Mouse (Mus musculus) brain, embryonic 14.5 days (tissue): ENCODE data around the gene Bcl2l14.

ENCODE experiments used
- CTCF ChIP-seq: fragments of 200-500 bp; IDR thresholded peaks from 2 replicates; pipeline ENCODE4 v1.5.1; 2012; ENCODE audit warnings: inconsistent platforms, mild to moderate bottlenecking, moderate library complexity, borderline replicate concordance; ENCODE audit not compliant: insufficient read depth, insufficient read length; ENCODE audit errors: extremely low read depth
- POLR2A ChIP-seq: fragments of 200-500 bp; IDR thresholded peaks from 2 replicates; pipeline ENCODE4 v1.6.1; 2012; ENCODE audit warnings: mild to moderate bottlenecking, inconsistent platforms, borderline replicate concordance; ENCODE audit not compliant: poor library complexity, insufficient read depth, insufficient read length, severe bottlenecking; ENCODE audit errors: extremely low read depth

- TF ChIP-seq CTCF, result no peak
- TF ChIP-seq POLR2A, result no peak
Measured at GRCm38 (mm10) chr6:134440023-134440422, 43.9 kb downstream of the Bcl2l14 start.
